Mouse (Mus musculus) common myeloid progenitor, adult 5-6 weeks (primary cell): ENCODE measurements at regions not wholly inside any gene's neighbourhood (a gene's known extent, or its start where the extent isn't known, plus 50 kb on each side); places are given as distances from the start of the nearest gene placed in this dataset.

ENCODE experiments used
- ATAC-seq: replicated peaks from 2 replicates; pipeline ENCODE4 v1.8.0; 2016; ENCODE audit warnings: low read depth, mild to moderate bottlenecking, moderate TSS enrichment, inconsistent platforms; ENCODE audit not compliant: poor library complexity, severe bottlenecking

- no peak for ATAC-seq
Observed at GRCm38 (mm10) chr14:73730796-73731195, 69.8 kb downstream of the Gm21750 start.

- ATAC-seq: no peak
Observed at GRCm38 (mm10) chr14:73732161-73732560, 71.1 kb downstream of the Gm21750 start.

- no peak for ATAC-seq
Observed at GRCm38 (mm10) chr14:73750790-73751189, 89.8 kb downstream of the Gm21750 start.

- ATAC-seq: no peak
Observed at GRCm38 (mm10) chr14:73759986-73760385, 99.0 kb downstream of the Gm21750 start.

- no peak for ATAC-seq
Observed at GRCm38 (mm10) chr14:73772964-73773363, 111.9 kb downstream of the Gm21750 start.

GRCm38 (mm10) chr14:73773810-73774209, 112.8 kb downstream of the Gm21750 start:
- ATAC-seq: no peak

GRCm38 (mm10) chr14:73776066-73776465, 115.0 kb downstream of the Gm21750 start:
- peak; percentile 92 for ATAC-seq

GRCm38 (mm10) chr14:73807169-73807568, 146.1 kb downstream of the Gm21750 start:
- no peak for ATAC-seq

GRCm38 (mm10) chr14:73838890-73839289, 177.9 kb downstream of the Gm21750 start:
- ATAC-seq: peak; percentile 56

- no peak for ATAC-seq
Observed at GRCm38 (mm10) chr14:73861782-73862181, 200.8 kb downstream of the Gm21750 start.

GRCm38 (mm10) chr14:73874337-73874736, 213.3 kb downstream of the Gm21750 start:
- no peak for ATAC-seq

GRCm38 (mm10) chr14:73875916-73876315, 214.9 kb downstream of the Gm21750 start:
- no peak for ATAC-seq

- ATAC-seq: no peak
Observed at GRCm38 (mm10) chr14:73878267-73878666, 217.2 kb downstream of the Gm21750 start.

GRCm38 (mm10) chr14:73878866-73879419, 217.9 kb downstream of the Gm21750 start:
- no peak for ATAC-seq

- ATAC-seq: no peak
Observed at GRCm38 (mm10) chr14:73891451-73891850, 230.4 kb downstream of the Gm21750 start.

GRCm38 (mm10) chr14:73894844-73895243, 233.8 kb downstream of the Gm21750 start:
- no peak for ATAC-seq

GRCm38 (mm10) chr14:73895266-73895665, 234.2 kb downstream of the Gm21750 start:
- 0 out of 2 replicates have a peak, but pooled peaks have one; percentile 32 for ATAC-seq

- ATAC-seq: no peak
Observed at GRCm38 (mm10) chr14:73899078-73899477, 238.1 kb downstream of the Gm21750 start.

GRCm38 (mm10) chr14:73902085-73902713, 241.2 kb downstream of the Gm21750 start:
- no peak for ATAC-seq

- no peak for ATAC-seq
Observed at GRCm38 (mm10) chr14:73913756-73914448, 252.9 kb downstream of the Gm21750 start.

GRCm38 (mm10) chr14:73915990-73916389, 255.0 kb downstream of the Gm21750 start:
- no peak for ATAC-seq
